Mouse (Mus musculus) liver, embryonic 14.5 days (tissue): Measurements from ENCODE around the gene Itsn2. TPM values are rescaled to one million over a fixed set of nuclear protein-coding genes. Genes with fewer than 3 reads are reported as not detected.

Source experiments
- ATAC-seq: fragments of 200-750 bp; cut with Nextera tagmentation; 2 replicates; pipeline ENCODE4 v1.8.0; 2017; ENCODE audit warnings: moderate number of reproducible peaks, mild to moderate bottlenecking, moderate library complexity; ENCODE audit not compliant: insufficient read depth
- DNase-seq, 3 experiments: peaks; one replicate each; pipeline ENCODE4 v3.0.0-alpha.2; 2012 to 2013; ENCODE audit warnings: low read depth in 3 of 3, low spot score in 3 of 3
- H3K27ac ChIP-seq: fragments of 300-500 bp; sonication (generic); 2 replicates; pipeline ENCODE4 v1.5.1; 2014; ENCODE audit warnings: moderate library complexity, mild to moderate bottlenecking, control low read depth, inconsistent platforms
- H3K27me3 ChIP-seq: fragments of 300-500 bp; sonication (generic); 2 replicates; pipeline ENCODE4 v1.6.1; 2014; ENCODE audit warnings: mild to moderate bottlenecking, low read length, moderate library complexity; ENCODE audit not compliant: control insufficient read depth, insufficient read depth
- H3K36me3 ChIP-seq: fragments of 300-500 bp; sonication (generic); replicated peaks from 2 replicates; pipeline ENCODE4 v1.6.1; 2014; ENCODE audit warnings: low read depth; ENCODE audit not compliant: control insufficient read depth, insufficient read depth
- H3K4me1 ChIP-seq, 2 experiments: fragments of 200-500 bp in 1 of 2; fragments of 300-500 bp in 1 of 2; sonication (generic) in 1 of 2; replicated peaks; 2 replicates each; pipeline ENCODE4 v1.6.1; 2012 to 2014; ENCODE audit warnings: antibody characterized with exemption in 1 of 2, inconsistent platforms in 1 of 2, low read length in 1 of 2; ENCODE audit not compliant: control insufficient read depth in 2 of 2, insufficient read depth in 2 of 2
- H3K4me2 ChIP-seq: fragments of 300-500 bp; sonication (generic); 2 replicates; pipeline ENCODE4 v1.6.1; 2014; ENCODE audit warnings: low read depth, mild to moderate bottlenecking, control low read depth, moderate library complexity
- H3K4me3 ChIP-seq, 2 experiments: fragments of 200-500 bp in 1 of 2; fragments of 300-500 bp in 1 of 2; sonication (generic) in 1 of 2; 2 replicates each; pipeline ENCODE4 v1.5.1; 2012 to 2014; ENCODE audit warnings: low read depth in 2 of 2, low read length in 2 of 2, mild to moderate bottlenecking in 2 of 2, control low read depth in 1 of 2, inconsistent platforms in 1 of 2, moderate library complexity in 1 of 2; ENCODE audit not compliant: insufficient read depth in 1 of 2
- H3K9ac ChIP-seq: fragments of 300-500 bp; sonication (generic); replicated peaks from 2 replicates; pipeline ENCODE4 v1.6.1; 2014; ENCODE audit warnings: mild to moderate bottlenecking, control low read depth, moderate library complexity
- H3K9me3 ChIP-seq: fragments of 300-500 bp; sonication (generic); 2 replicates; pipeline ENCODE4 v1.6.1; 2016; ENCODE audit warnings: low read length, mixed read lengths; ENCODE audit not compliant: control insufficient read depth
- CTCF ChIP-seq: IDR thresholded peaks from 2 replicates; pipeline ENCODE4 v1.5.1; 2016; ENCODE audit warnings: antibody characterized with exemption, low read depth, control low read depth
- EP300 ChIP-seq: IDR thresholded peaks from 2 replicates; pipeline ENCODE4 v1.6.1; 2016; ENCODE audit warnings: antibody characterized with exemption, low read depth
- WGBS: fragments of 180-500 bp; shearing (Covaris S2); extraction: QIAGEN DNeasy Blood & Tissue Kit; methylation state at CpG from one replicate; pipeline ENCODE4 v1.1.7; 2014; ENCODE audit not compliant: insufficient replicate concordance; 5-methylcytosine and 5-hydroxymethylcytosine counted together
- polyA plus RNA-seq, 2 experiments: library from polyadenylated mRNA; depleted of rRNA in 1 of 2; stranded (reverse) in 1 of 2; unstranded in 1 of 2; fragments of >200 nt; fragmentation: Nextera tagmentation in 1 of 2; extraction: Ambion mirVana in 1 of 2; gene quantifications; 2 replicates each; pipeline versions ENCODE4 v1.2.1 to v1.2.3; 2012 to 2014

Itsn2 gene
- polyA plus RNA-seq, 2 experiments = 13.2 to 22.5 TPM

- Histone ChIP-seq H3K9ac (no peak overlapping the region), H3K36me3 (no peaks in the 10 kb centered on the region; the same call in 1 of the 2 replicates), H3K4me3 (no peak overlapping the region), H3K4me2 (no peak overlapping the region), H3K27ac (no peak overlapping the region), H3K9me3 (no peaks in the 10 kb centered on the region), H3K27me3 (no peaks in the 10 kb centered on the region), H3K4me1 (no peaks in the 10 kb centered on the region)
- ATAC-seq (no peak), DNase-seq (no peak)
- WGBS = 38% methylated on average over 1 of the region's 1 CpGs
- TF ChIP-seq CTCF (no peak), EP300 (no peak)
Observed at GRCm38 (mm10) chr12:4624201-4624600, 31.8 kb downstream of the Itsn2 start.

GRCm38 (mm10) chr12:4632957-4633356, 40.5 kb downstream of the Itsn2 start:
- H3K27me3 ChIP-seq = no peaks in the 10 kb centered on the region
- no peak overlapping the region for H3K9ac ChIP-seq
- H3K4me1 ChIP-seq = no peaks in the 10 kb centered on the region
- H3K4me3 ChIP-seq = no peak overlapping the region
- peaks cover 44% of the 10 kb centered on the region for H3K36me3 ChIP-seq
- no peak overlapping the region for H3K4me2 ChIP-seq
- no peak overlapping the region for H3K27ac ChIP-seq
- ATAC-seq (no peak), DNase-seq (no peak)
- 79% methylated on average over 8 of the region's 8 CpGs for WGBS
- no peak for TF ChIP-seq EP300
- TF ChIP-seq CTCF = no peak
- no peaks in the 10 kb centered on the region for H3K9me3 ChIP-seq

- ATAC-seq (no peak), DNase-seq (no peak)
Observed at GRCm38 (mm10) chr12:4638438-4638837, 46.0 kb downstream of the Itsn2 start.

GRCm38 (mm10) chr12:4640737-4641136, 48.3 kb downstream of the Itsn2 start:
- ATAC-seq (no peak), DNase-seq (no peak)
- Histone ChIP-seq H3K4me1 (no peaks in the 10 kb centered on the region), H3K9ac (no peak overlapping the region), H3K36me3 (peaks cover 21% of the 10 kb centered on the region), H3K4me2 (no peak overlapping the region), H3K27ac (no peak overlapping the region), H3K27me3 (no peaks in the 10 kb centered on the region), H3K4me3 (no peak overlapping the region), H3K9me3 (no peaks in the 10 kb centered on the region)
- 85% methylated on average over 1 of the region's 1 CpGs for WGBS
- TF ChIP-seq EP300 (no peak), CTCF (no peak)

More at GRCm38 (mm10) chr12:4638438-4638837, 46.0 kb downstream of the Itsn2 start:
- Histone ChIP-seq H3K27me3 (no peaks in the 10 kb centered on the region), H3K36me3 (peaks cover 34% of the 10 kb centered on the region), H3K4me2 (no peak overlapping the region), H3K9me3 (no peaks in the 10 kb centered on the region), H3K4me3 (no peak overlapping the region), H3K4me1 (no peaks in the 10 kb centered on the region), H3K9ac (no peak overlapping the region), H3K27ac (no peak overlapping the region)
- 76% methylated on average over 1 of the region's 1 CpGs for WGBS
- TF ChIP-seq EP300 (no peak), CTCF (0 out of 2 replicates have a peak, but pooled peaks have one; percentile 8)

- 0 out of 2 replicates have a peak, but pooled peaks have one; percentile 37 for ATAC-seq
- Histone ChIP-seq H3K9ac (no peak overlapping the region), H3K9me3 (no peaks in the 10 kb centered on the region), H3K4me3 (no peak overlapping the region), H3K4me2 (no peak overlapping the region), H3K4me1 (no peaks in the 10 kb centered on the region; a peak in 1 of 4 replicates), H3K36me3 (peaks cover 23% of the 10 kb centered on the region), H3K27me3 (no peaks in the 10 kb centered on the region), H3K27ac (no peak overlapping the region)
- DNase-seq = no peak
- TF ChIP-seq EP300 (no peak), CTCF (no peak)
- 37% methylated on average over 2 of the region's 2 CpGs for WGBS
Observed at GRCm38 (mm10) chr12:4656813-4657212, 64.4 kb downstream of the Itsn2 start.
